Mouse (Mus musculus) brown adipose tissue, adult 24 weeks (tissue): ENCODE data around the gene Ppie. TPM values are rescaled to one million over a fixed set of nuclear protein-coding genes. Genes with fewer than 3 reads are reported as not detected.
"Not testable (repeated sequence)": the region's sequence is repeated elsewhere in the genome, so short reads cannot be mapped to it uniquely, and the experiment has no call there.

Experiments used
- H3K27ac ChIP-seq: fragments of 200-500 bp; replicated peaks from 2 replicates; pipeline ENCODE4 v1.5.1; 2012; ENCODE audit warnings: low read depth, mild to moderate bottlenecking, low read length
- H3K4me1 ChIP-seq: fragments of 200-500 bp; 2 replicates; pipeline ENCODE4 v1.6.1; 2012; ENCODE audit warnings: low read length, mixed read lengths; ENCODE audit not compliant: control insufficient read depth, insufficient read depth, insufficient read length
- H3K4me3 ChIP-seq: fragments of 200-500 bp; 2 replicates; pipeline ENCODE4 v1.5.1; 2012; ENCODE audit warnings: low read depth, mild to moderate bottlenecking, low read length, moderate library complexity; ENCODE audit not compliant: insufficient read depth
- polyA plus RNA-seq: library from polyadenylated mRNA; stranded (reverse); fragments of >200 nt; gene quantifications from 2 replicates; pipeline ENCODE4 v1.2.4, GENCODE M21; 2012; ENCODE audit not compliant: missing spikeins, insufficient read depth, insufficient read length

The Ppie gene
- polyA plus RNA-seq, 1 experiment = 20.4 TPM

- Histone ChIP-seq H3K4me1 (no peaks in the 10 kb centered on the region), H3K4me3 (no peak overlapping the region), H3K27ac (no peak overlapping the region)
Observed at GRCm38 (mm10) chr4:123147446-123148150, 7.8 kb upstream of the Ppie start.

GRCm38 (mm10) chr4:123137551-123137950, 2.2 kb downstream of the Ppie start:
- Histone ChIP-seq H3K4me3 (no peak overlapping the region), H3K4me1 (peaks cover 9% of the 10 kb centered on the region), H3K27ac (no peak overlapping the region)

GRCm38 (mm10) chr4:123127051-123127450, 12.7 kb downstream of the Ppie start:
- H3K4me3 ChIP-seq = no peak overlapping the region
- no peak overlapping the region for H3K27ac ChIP-seq
- no peaks in the 10 kb centered on the region for H3K4me1 ChIP-seq

GRCm38 (mm10) chr4:123126626-123127025, 13.1 kb downstream of the Ppie start:
- Histone ChIP-seq H3K4me1 (no peaks in the 10 kb centered on the region), H3K27ac (no peak overlapping the region), H3K4me3 (no peak overlapping the region)

GRCm38 (mm10) chr4:123121286-123121685, 18.5 kb downstream of the Ppie start:
- no peak overlapping the region for H3K27ac ChIP-seq
- H3K4me3 ChIP-seq = no peak overlapping the region
- H3K4me1 ChIP-seq = no peaks in the 10 kb centered on the region

GRCm38 (mm10) chr4:123116640-123117039, 23.1 kb downstream of the Ppie start:
- H3K4me1 ChIP-seq, H3K4me3 ChIP-seq, H3K27ac ChIP-seq: not testable (repeated sequence)

GRCm38 (mm10) chr4:123116011-123116410, 23.7 kb downstream of the Ppie start, which contains the start of gene Oxct2b:
Gene Oxct2b, plus strand, starts transcription at chr4:123116266.
- Histone ChIP-seq H3K4me3 (no peak within 1 kb of the TSS), H3K4me1 (no peaks in the 10 kb centered on the region), H3K27ac (no peak within 1 kb of the TSS)

GRCm38 (mm10) chr4:123114651-123115050, 25.1 kb downstream of the Ppie start:
- H3K4me3 ChIP-seq, H3K4me1 ChIP-seq, H3K27ac ChIP-seq: not testable (repeated sequence)

- Histone ChIP-seq H3K27ac (no peak overlapping the region), H3K4me1 (peaks cover under 1% of the 10 kb centered on the region), H3K4me3 (no peak overlapping the region)
Observed at GRCm38 (mm10) chr4:123112216-123112764, 27.5 kb downstream of the Ppie start.

GRCm38 (mm10) chr4:123111275-123111983, 28.3 kb downstream of the Ppie start:
- not testable (repeated sequence) for H3K27ac ChIP-seq, H3K4me3 ChIP-seq, H3K4me1 ChIP-seq

- Histone ChIP-seq H3K4me3 (no peak overlapping the region), H3K4me1 (peaks cover 3% of the 10 kb centered on the region), H3K27ac (no peak overlapping the region)
Observed at GRCm38 (mm10) chr4:123110751-123111150, 29.0 kb downstream of the Ppie start.

- H3K4me3 ChIP-seq = no peak overlapping the region
- H3K27ac ChIP-seq = no peak overlapping the region
- H3K4me1 ChIP-seq = peaks cover 3% of the 10 kb centered on the region
Observed at GRCm38 (mm10) chr4:123108056-123108455, 31.7 kb downstream of the Ppie start.

- Histone ChIP-seq H3K27ac (peak overlapping the region; percentile 94), H3K4me3 (no peak overlapping the region), H3K4me1 (peaks cover 3% of the 10 kb centered on the region)
Observed at GRCm38 (mm10) chr4:123106864-123107263, 32.9 kb downstream of the Ppie start.

- not testable (repeated sequence) for H3K4me3 ChIP-seq, H3K4me1 ChIP-seq, H3K27ac ChIP-seq
Observed at GRCm38 (mm10) chr4:123105929-123106328, 33.8 kb downstream of the Ppie start.

- Histone ChIP-seq H3K4me1 (peaks cover 3% of the 10 kb centered on the region), H3K27ac (no peak overlapping the region), H3K4me3 (no peak overlapping the region)
Observed at GRCm38 (mm10) chr4:123105451-123105790, 34.3 kb downstream of the Ppie start.
